Mouse (Mus musculus) left cerebral cortex, postnatal 14 days (tissue): ENCODE data around the gene Lats2. TPM values are rescaled to one million over a fixed set of nuclear protein-coding genes. Genes with fewer than 3 reads are reported as not detected.

Source experiments
- DNase-seq, 2 experiments: peaks; one replicate each; pipeline ENCODE4 v3.0.0; 2021 to 2022; ENCODE audit warnings: low spot score in 2 of 2, mixed read lengths in 1 of 2
- intact Hi-C: fragments of 180-260 bp; cut with DNase I; formaldehyde crosslinking; loops from one replicate; pipeline ENCODE4 v1.15.1; 2025
- total RNA-seq, 2 experiments: library from RNA; stranded (reverse); gene quantifications; 2 replicates each; pipeline ENCODE4 v1.2.3; 2021

Lats2 gene
- total RNA-seq, 2 experiments from 2014 or later: 11.3 to 13.5 TPM

- intact Hi-C loops: loop anchor here (5.0 to 10.0 kb wide), 2 partner anchors 52 to 61 kb away; partner anchors contain the start of gene Sap18
Observed at GRCm38 (mm10) chr14:57745291-57745969, 12.8 kb downstream of the Lats2 start.

DNA sequence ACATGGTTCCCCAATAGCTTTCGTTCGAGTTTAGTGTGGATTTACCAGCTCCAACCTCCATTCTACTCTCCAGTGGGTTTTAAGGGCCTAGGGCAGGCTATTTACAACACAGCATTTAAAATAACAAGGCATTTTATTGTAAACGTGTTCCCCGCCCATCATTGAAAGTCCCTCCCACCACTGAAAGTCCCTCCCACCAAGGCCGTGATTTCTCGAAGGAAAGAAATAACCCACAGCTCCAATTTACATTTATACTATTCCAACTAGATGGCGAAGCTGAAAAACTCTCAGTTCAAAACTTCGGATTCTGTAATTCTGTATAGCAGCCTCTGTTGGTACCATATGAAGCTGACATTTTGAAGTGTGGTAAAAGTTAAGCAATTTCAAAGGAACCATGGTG lies 13.6 kb downstream of the Lats2 start:
- intact Hi-C loops: loop anchor here (10.0 kb wide), 1 partner anchor 60 kb away; no protein-coding TSS in a partner anchor

More at GRCm38 (mm10) chr14:57745291-57745969, 12.8 kb downstream of the Lats2 start:
- DNase-seq: peak in 1 of 2 experiments; percentile 15

DNA sequence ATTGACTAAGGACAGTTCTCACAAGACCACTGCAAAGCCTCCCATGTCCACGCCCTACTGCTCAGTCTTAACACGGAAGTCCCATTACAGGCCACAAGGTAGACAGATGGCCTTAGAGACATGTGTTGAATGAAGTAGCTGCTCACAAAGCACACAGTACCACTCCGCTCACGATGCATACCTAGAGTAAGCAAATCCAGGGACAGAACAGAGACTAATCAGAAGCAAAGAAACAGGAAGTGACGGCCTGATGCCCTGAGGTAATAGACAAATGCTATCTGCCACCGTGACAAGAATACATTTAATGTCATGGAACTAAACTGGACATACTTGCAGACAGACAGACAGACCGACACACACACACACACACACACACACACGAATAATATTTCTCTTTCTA lies 17.5 kb downstream of the Lats2 start:
- intact Hi-C loops: loop anchor here (10.0 kb wide), 1 partner anchor 56 kb away; no protein-coding TSS in a partner anchor

More for the DNA sequence above, 13.6 kb downstream of the Lats2 start:
- DNase-seq: no peak

DNA sequence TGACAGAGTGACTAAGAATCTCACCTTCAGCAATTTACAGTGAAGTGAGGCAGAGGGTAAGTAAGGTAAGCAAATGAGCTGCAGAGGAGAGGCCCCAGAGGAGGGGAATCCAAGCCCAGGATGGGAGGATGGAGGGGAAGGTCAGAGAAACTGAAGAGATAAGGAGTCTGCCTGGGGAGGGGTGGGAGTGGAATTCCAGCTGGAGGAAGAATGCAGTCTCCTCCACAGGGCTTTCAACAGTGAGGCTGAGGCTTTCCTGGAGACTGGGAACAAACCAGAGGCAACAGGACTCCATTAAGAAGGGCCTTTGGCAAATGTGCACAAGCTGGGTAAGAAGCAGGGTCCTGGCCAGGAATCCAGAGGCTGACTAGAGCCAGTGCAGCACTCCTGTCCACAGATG lies 21.1 kb downstream of the Lats2 start:
- intact Hi-C loops: no loop called here
- DNase-seq: no peak

More for the DNA sequence above, 17.5 kb downstream of the Lats2 start:
- no peak for DNase-seq

- intact Hi-C loops: no loop called here
Observed at GRCm38 (mm10) chr14:57736141-57736540, 22.0 kb downstream of the Lats2 start.

DNA sequence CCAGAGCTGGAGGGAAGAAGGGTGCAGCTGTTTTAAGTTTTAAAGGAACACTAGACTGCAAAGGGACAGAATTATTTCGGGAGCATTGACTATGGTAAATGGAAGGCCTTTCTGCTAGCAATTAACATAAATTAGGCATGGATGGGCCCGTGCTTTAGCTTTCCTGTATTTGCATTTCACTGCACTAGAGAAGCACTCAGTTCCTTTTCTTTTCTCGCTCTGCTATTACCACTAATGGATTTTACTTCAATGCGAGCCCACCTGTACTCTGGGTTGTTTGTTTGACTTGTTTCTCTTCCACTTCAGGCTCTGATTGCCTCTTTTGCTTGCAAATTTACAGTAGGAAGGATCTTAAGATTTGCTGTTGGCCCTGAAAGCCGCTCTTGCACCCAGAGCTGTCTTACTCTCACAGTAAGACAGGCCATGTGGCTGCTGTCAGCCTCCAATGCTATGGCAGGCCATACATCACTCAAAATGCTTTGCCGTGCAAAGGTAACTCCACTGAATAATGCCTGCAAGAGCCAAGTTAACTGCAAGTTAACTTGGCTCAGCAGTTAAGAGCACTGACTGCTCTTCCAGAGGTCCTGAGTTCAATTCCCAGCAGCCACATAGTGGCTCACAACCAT lies 25.4 kb downstream of the Lats2 start:
- intact Hi-C loops: no loop called here
- no peak for DNase-seq

More at GRCm38 (mm10) chr14:57736141-57736540, 22.0 kb downstream of the Lats2 start:
- DNase-seq: no peak

DNA sequence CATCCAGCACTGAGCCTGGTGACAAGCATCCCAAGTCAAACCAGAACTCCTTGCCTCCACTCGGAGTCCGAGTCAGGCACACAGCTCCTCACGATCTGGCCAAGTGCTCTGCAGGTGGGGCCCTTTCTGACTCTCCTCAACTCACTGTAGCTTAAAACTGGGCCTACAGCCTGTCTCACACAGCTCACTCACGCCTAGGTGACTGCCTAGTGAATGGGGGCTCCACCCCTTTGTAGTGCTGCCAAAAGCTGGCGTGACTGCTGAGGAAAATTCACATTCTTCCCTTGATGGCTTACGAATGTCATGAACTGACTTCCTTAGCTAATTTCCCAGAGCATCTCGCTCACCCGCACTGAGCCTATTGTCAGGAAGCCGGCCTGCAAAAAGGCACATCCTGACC lies 27.7 kb downstream of the Lats2 start:
- no peak for DNase-seq
- intact Hi-C loops: no loop called here

DNA sequence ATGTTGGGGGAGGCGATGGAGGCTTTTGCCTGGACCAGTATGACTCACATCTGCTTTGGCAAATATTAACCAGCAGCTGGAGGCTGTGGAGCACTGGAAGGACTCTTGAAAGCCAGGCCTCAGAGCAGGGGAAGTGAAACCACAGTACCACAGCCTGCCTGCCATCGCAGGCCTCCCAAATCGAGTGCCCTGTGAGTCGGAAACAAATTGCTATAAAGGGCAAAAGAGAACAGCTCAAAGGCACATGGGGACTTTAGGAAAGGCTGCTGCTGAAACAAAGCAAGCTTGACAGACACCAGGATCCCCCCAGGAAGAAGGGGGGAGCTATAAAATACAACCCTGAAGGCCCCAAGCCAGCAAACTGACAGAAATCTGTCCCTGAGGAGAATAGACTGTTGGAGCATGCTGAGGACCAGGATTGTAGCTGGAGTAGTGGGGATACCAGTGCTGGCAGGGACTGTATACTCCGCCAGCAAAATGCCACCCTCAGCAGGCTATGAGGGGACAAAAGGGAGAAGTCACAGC lies 28.2 kb downstream of the Lats2 start:
- intact Hi-C loops: no loop called here

GRCm38 (mm10) chr14:57729364-57729763 lies 28.8 kb downstream of the Lats2 start:
- intact Hi-C loops: no loop called here
- no peak for DNase-seq

More for the DNA sequence above, 28.2 kb downstream of the Lats2 start:
- no peak for DNase-seq

- intact Hi-C loops: no loop called here
- no peak for DNase-seq
Observed at GRCm38 (mm10) chr14:57726172-57726571, 32.0 kb downstream of the Lats2 start.

DNA sequence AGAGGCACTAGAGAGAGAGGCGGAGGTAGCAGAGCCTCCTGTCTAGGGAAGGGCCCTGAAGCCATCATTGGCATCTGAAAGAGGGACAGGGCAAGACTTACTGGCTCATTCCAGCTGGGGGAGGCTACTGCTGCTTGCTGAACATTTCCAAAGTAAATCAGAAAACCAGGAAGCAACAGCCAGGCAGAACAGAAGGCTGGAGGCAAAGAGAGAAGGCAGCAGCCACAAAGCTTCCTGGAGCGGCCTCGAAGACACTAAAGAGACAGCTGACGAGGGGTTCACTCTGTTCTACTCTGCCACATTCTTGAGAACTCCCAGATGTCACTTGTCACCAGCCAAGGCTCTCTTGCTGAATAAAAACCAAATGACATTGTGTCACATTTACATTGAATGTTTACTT lies 33.7 kb downstream of the Lats2 start:
- peak in 1 of 2 experiments; percentile 47 for DNase-seq
- intact Hi-C loops: no loop called here

GRCm38 (mm10) chr14:57718245-57718644 lies 39.9 kb downstream of the Lats2 start:
- DNase-seq: no peak
- intact Hi-C loops: no loop called here

- peak in 1 of 2 experiments; percentile 43 for DNase-seq
- intact Hi-C loops: no loop called here
Observed at GRCm38 (mm10) chr14:57716601-57717245, 41.5 kb downstream of the Lats2 start.

DNA sequence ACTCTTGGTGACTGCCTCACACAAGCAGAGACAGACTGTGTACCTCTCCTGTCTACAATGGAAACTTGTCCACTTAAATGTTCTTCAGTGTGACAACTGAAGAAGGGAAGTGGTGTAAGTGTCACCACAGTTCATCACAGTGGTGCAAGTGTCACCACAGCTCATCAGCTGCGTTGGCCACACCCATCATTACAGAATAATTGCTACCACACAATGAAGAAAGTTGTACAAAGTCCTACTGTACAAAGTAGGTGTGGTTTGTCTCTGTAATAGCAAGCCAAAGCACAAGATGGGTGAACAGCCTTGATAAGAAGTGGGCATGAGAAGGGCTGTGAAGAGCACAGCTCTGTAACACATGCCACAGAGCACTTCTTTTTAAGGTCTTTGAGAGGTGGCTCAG lies 45.3 kb downstream of the Lats2 start:
- DNase-seq: no peak
- intact Hi-C loops: no loop called here

DNA sequence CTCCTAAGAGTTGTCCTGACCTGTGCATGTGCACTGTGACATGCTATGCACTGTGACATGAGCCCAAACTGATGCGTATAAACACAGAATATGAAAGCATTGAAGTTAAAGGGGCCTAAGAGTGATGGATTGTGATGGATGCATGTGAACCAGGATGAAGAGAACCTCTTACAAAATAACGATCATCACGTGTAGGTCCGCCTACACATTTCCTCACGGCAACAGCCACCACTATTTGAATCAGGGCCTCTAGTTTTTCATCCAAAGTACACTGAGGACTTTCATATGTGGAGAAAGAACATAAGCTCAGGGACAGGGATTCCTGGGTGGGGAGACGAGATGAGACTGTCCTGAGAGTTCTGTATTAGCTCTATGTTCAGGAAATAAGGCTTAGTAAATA lies 47.1 kb downstream of the Lats2 start:
- DNase-seq: no peak
- intact Hi-C loops: no loop called here

DNA sequence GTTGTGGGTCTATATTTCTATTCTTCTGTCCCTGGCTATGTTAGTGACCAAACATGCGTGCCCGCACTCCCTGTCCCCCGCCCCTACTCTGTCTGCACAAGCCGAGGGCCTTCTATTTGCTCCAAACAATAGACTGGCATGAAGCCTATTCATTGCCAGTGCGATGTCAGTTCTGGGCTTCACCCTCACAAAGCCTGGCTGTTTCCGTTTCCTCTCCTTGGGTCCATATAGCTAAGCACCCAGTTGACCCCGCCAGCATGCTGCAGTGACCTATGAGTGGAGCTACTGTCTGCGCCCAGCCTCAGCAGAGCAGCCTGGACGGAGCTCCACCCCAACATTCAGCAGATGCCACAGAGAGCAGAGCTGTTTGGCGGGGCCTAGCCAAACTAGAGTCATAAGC lies 49.0 kb downstream of the Lats2 start:
- intact Hi-C loops: no loop called here

GRCm38 (mm10) chr14:57708580-57708979 lies 49.6 kb downstream of the Lats2 start:
- DNase-seq: no peak
- intact Hi-C loops: no loop called here

More for the DNA sequence above, 49.0 kb downstream of the Lats2 start:
- DNase-seq: no peak

DNA sequence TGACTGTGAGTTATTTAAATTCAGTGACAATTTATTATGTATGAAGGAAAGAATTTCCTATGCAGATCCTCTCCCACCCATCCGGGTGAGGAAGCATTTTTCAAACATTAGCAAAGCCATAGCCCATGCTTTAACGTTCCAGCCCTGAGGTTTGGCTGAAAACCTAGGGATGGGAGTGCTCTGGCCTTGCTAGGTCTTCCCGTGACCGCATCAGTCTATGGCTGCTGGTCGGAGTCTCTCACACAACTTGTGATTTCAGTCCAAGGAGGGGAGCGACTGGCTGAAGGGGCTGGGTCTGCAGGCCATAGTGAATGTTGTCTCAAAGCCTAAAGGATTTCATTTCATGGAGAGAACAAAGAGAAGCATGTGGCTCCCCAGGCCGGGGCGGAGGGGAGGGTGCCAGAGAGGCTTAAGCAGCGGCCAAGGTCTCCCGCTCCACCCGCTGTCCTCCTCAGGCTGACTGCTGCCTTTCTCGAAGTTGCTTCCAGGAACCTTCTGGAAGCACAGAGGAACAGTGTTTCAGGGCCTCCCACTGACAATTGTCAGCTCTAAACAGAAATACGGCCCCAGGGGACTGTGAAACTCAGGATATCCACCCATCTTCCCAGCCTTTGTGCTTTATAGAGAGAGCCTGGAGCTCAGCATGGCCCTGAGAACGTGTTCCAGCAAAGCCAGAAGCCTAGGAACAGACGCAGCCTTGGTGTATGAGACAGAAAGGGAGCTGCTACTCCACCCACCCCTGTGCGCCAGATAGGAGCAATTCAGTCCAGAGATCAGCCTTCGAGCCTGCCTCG lies 50.9 kb downstream of the Lats2 start:
- DNase-seq: no peak
- intact Hi-C loops: no loop called here

DNA sequence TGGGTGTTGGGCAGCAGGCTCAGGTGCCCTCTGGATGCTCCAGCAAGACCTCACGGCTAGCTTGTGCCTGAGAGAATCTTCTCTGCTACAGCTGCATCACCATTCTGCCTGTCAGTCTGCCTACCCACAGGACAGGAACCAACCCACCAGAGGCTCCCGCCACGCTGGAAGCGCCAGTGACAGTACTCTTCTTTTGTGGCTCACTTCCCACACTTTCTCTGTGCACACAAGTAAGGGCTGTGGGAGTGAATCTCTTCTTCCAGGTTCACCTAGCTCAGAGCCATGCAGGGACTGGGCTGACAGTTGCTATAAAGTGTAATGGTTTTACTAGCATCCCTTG lies 51.5 kb downstream of the Lats2 start:
- intact Hi-C loops: no loop called here
- DNase-seq: peak; percentile 53 to 77
